Mouse (Mus musculus) G1E-ER4 (cell line): ENCODE data around the gene Rtn2. TPM values are rescaled to one million over a fixed set of nuclear protein-coding genes. Genes with fewer than 3 reads are reported as not detected.

ENCODE experiments used
- GATA1 ChIP-seq: IDR thresholded peaks from one replicate; pipeline ENCODE4 v1.8.0; 2012; ENCODE audit warnings: low read length, inconsistent platforms
- polyA plus RNA-seq: library from polyadenylated mRNA; stranded (reverse); fragments of >175 nt; gene quantifications from 2 replicates; pipeline ENCODE4 v1.2.3, GENCODE M21; 2012

The Rtn2 gene
- polyA plus RNA-seq, 1 experiment = 0.72 TPM

DNA sequence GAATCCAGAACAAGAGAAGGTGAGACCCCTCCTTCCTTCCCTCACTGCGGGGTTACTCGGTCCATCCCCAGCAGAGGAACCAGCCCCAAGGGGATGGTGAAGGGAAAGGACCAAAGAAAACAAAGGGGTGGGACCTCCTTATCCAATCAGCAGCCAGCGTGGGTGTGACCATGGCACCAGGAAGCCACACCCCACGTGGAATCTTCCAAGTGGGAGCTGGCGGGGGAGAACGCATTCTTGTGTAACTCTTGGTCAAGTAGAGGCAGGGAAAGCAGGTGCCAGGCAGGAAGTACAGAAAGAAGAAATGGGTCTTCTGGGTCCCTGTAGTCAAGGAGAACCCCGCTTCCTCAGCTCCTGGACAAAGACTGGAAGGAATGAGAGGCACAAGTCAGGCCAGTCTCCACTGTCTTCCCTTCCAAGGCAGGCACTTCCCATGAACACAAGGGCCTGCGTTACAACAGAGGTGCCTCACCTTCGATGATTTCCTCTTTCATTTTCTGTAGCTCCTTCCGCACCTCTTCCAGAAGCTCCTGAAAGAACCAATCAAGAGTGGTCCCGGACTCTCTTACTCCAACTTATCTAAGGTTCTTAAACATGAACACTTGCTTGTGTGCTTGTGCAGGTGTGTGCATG, 24.9 kb upstream of the Rtn2 start:
- no peak for TF ChIP-seq GATA1

DNA sequence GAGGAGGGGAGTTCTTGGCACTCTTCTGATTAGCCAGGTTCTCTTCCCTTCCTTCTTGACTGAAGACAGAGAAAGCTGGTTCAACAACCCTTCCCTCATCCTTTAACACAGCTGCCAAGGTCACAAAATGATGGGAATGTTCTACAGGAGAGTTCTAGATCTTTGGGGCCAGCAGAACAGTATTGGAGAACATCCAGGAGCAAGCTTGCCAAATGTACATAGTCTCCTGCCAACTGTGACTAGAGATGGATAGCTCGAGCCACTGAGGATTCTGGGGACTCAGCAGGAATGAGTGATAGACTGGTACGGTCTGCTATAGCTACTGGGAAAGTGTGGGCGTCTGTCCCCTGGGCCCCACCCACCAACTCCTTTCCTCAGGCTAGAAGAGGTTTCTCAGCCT, 24.1 kb upstream of the Rtn2 start:
- TF ChIP-seq GATA1 = no peak

DNA sequence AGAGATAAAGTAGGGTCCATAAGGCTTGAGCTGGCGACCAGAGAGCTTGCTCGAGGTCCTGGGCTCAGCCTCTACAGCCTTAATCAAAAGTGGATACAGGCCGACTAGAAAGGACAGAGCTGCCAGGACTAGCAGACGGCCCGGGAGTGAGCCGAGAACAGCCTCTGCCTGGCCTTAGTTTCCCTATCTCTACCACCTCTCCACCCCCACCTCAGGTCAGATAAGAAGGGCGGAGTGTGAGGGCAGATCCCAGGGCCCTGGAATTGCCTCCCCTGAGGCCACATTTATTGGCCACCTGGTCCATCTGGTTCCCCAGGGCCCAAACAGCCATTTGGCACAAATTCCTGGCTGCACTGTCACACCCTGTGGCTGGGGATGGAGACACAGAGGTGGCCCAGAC, 17.3 kb upstream of the Rtn2 start:
- no peak for TF ChIP-seq GATA1

GRCm38 (mm10) chr7:19265928-19266822, 16.2 kb upstream of the Rtn2 start:
- TF ChIP-seq GATA1 = no peak

- no peak for TF ChIP-seq GATA1
Observed at GRCm38 (mm10) chr7:19267051-19267450, 15.4 kb upstream of the Rtn2 start.

- no peak for TF ChIP-seq GATA1
Observed at GRCm38 (mm10) chr7:19268993-19269681, 13.3 kb upstream of the Rtn2 start.

DNA sequence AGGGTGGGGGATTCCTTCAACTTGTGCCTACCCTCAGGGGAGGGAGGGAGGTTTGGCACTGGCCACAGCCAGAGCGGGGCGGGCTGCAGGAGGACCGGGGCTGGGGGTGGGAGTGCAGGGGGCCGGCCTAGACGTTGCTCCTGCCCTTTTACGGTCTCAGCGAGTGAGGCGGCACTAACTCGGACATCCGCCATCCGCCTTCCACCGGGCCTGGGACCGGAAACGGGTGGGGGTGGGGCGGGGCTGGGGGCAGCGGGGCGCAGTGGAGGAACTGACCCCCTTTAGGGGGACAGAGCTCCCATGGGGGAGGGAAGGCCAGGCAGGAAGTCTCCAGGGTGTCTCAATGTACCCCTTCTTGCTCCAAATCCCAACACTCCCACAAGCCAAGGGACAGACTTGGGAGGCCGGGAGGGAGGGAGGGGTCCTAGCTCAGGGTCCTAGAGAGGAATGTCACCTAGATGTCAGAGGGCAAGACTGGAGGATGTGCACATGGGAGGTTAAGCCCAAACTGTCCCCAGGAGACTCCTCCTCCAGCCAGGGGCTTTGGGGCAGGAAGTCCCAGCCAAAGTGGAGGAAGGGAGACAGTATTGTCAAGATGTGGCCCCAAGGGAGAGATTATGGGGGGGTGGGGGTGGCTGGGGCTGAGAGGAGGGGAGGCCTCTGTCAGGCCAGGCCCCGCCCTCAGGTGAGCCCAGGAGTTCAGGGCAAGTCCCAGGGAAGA, 12.5 kb upstream of the Rtn2 start:
- TF ChIP-seq GATA1 = no peak

DNA sequence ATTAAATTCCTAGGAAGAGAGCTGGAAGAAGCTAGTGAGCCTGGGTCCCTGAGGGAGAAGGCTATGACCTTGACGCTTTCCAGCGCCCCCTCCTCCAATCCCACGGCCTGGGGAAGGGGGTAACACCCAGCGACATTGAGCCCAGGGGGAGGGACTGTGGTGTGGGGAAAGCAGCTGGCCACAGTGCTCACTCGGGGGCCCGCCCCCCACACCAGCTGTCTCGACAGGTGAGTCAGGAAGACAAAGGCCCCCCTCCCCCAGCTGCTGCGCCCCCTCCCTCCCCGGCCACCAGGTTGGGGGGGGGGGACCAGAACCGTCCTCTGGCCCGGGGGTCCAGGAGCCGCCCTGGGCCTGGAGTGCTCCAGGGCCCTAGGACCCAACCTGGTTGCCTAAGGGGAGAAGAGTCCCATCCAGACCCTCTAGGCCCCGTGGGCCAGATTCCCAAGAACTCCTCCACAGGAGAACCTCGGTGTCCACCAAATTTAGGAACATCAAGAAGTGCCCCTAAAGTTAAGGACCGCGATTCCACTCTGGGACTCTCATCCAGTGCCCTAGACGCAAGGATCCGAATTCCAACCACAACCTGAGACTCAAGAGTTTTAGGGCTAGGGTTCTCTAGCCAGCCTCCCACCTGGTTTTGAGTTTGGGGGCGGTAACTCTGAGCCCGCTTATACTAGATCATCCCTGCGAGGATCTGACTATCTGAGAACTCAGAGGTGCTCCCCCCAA, 11.8 kb upstream of the Rtn2 start:
- TF ChIP-seq GATA1 = no peak

DNA sequence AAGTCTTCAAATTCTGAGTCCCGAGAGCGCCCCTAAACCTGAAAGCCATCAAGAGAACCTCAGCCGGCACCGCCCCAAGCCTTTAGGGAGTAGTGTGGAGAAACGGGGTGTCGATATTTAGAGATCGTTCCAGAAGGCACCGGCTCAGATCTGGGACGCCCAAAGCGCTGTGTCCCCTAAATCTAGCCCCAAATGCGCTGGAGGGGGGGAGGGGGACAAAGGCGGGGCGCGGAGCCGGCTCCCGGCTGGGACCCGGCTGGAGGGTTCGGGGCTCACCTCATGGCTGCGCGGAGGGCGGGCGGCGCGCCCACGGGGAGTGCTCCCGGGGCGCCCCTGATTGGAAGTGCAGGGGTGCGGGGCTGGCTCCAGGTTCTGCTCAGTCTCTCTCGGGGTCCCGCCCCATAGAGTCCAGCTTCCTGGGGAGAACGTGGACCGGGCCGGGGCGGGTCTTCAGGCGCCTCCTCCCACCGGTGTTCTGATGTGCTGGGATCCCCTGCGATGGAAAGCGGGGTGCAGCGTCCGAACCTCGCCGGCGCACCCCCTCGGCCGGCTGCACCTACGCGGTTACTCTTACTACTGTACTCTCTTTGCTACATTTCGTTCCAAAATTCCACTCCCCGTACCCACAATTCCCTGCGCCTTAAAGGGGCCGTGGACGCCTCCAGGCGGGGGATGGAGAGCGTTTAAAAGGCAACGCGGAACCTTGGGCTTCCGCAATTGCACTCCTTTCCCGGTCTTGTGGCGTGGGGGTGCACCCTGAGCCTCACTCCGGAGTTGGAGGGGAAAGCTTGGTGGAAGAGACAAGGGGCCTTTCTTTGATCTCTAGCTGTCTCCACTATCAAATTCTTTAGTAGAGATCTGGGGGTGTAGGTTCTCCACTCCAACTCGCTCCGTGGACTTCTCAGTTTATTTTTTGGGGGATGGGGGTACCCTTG, 10.9 kb upstream of the Rtn2 start, which contains the start of gene Vasp:
Gene Vasp (minus strand): TSS at position 580 of the 935 bp plus-strand sequence.
- TF ChIP-seq GATA1 = no peak

GRCm38 (mm10) chr7:19272173-19272764, 10.2 kb upstream of the Rtn2 start:
- TF ChIP-seq GATA1 = no peak

GRCm38 (mm10) chr7:19276253-19276652, 6.2 kb upstream of the Rtn2 start:
- no peak for TF ChIP-seq GATA1

- TF ChIP-seq GATA1 = no peak
Observed at GRCm38 (mm10) chr7:19279052-19279451, 3.4 kb upstream of the Rtn2 start.

GRCm38 (mm10) chr7:19279581-19280114, 2.8 kb upstream of the Rtn2 start, which contains the start of gene Ppm1n:
Gene Ppm1n (minus strand): TSS chr7:19280064.
- no peak for TF ChIP-seq GATA1
